Mouse (Mus musculus) MN1 (cell line): ENCODE measurements at regions not wholly inside any gene's neighbourhood (a gene's known extent, or its start where the extent isn't known, plus 50 kb on each side); places are given as distances from the start of the nearest gene placed in this dataset.

ENCODE experiments used
- DNase-seq: peaks from one replicate; pipeline ENCODE4 v3.0.0-alpha.2; 2016; ENCODE audit warnings: low spot score

- DNase-seq: no peak
These were observed 214.7 kb downstream of the Cog6 start for GRCm38 (mm10) chr3:52802324-52802723.

- DNase-seq: no peak
These were observed 215.6 kb downstream of the Cog6 start for GRCm38 (mm10) chr3:52801446-52801845.

GRCm38 (mm10) chr3:52800673-52801072, 216.4 kb downstream of the Cog6 start:
- no peak for DNase-seq

- no peak for DNase-seq
These were observed 219.2 kb downstream of the Cog6 start for GRCm38 (mm10) chr3:52797801-52798200.

- no peak for DNase-seq
These were observed 219.9 kb downstream of the Cog6 start for GRCm38 (mm10) chr3:52797164-52797563.

- DNase-seq: no peak
These were observed 222.8 kb downstream of the Cog6 start for GRCm38 (mm10) chr3:52794218-52794617.

- no peak for DNase-seq
These were observed 224.2 kb downstream of the Cog6 start for GRCm38 (mm10) chr3:52792801-52793200.

- no peak for DNase-seq
These were observed 224.9 kb downstream of the Cog6 start for GRCm38 (mm10) chr3:52792121-52792520.

- no peak for DNase-seq
These were observed 226.1 kb downstream of the Cog6 start for GRCm38 (mm10) chr3:52790942-52791341.

- DNase-seq: no peak
These were observed 228.9 kb downstream of the Cog6 start for GRCm38 (mm10) chr3:52787964-52788760.

GRCm38 (mm10) chr3:52785595-52785994, 231.4 kb downstream of the Cog6 start:
- no peak for DNase-seq

GRCm38 (mm10) chr3:52784476-52784875, 232.6 kb downstream of the Cog6 start:
- DNase-seq: no peak

- DNase-seq: no peak
These were observed 234.5 kb downstream of the Cog6 start for GRCm38 (mm10) chr3:52782576-52782975.

- DNase-seq: no peak
These were observed 235.5 kb downstream of the Cog6 start for GRCm38 (mm10) chr3:52781521-52781920.

GRCm38 (mm10) chr3:52780356-52780755, 236.7 kb downstream of the Cog6 start:
- DNase-seq: no peak

GRCm38 (mm10) chr3:52775875-52776274, 241.2 kb downstream of the Cog6 start:
- DNase-seq: no peak

GRCm38 (mm10) chr3:52775156-52775555, 241.9 kb downstream of the Cog6 start:
- DNase-seq: no peak

- DNase-seq: no peak
These were observed 242.3 kb downstream of the Cog6 start for GRCm38 (mm10) chr3:52774734-52775133.

- no peak for DNase-seq
These were observed 249.8 kb downstream of the Cog6 start for GRCm38 (mm10) chr3:52767276-52767675.

GRCm38 (mm10) chr3:52766841-52767240, 250.2 kb downstream of the Cog6 start:
- DNase-seq: no peak

- no peak for DNase-seq
These were observed 252.9 kb downstream of the Cog6 start for GRCm38 (mm10) chr3:52764166-52764565.

GRCm38 (mm10) chr3:52763660-52764059, 253.4 kb downstream of the Cog6 start:
- DNase-seq: no peak

GRCm38 (mm10) chr3:52762549-52762948, 254.5 kb downstream of the Cog6 start:
- no peak for DNase-seq

GRCm38 (mm10) chr3:52759846-52760245, 257.2 kb downstream of the Cog6 start:
- no peak for DNase-seq
